Mouse (Mus musculus): ENCODE data around the gene Cul4a. TPM values are rescaled to one million over a fixed set of nuclear protein-coding genes. Genes with fewer than 3 reads are reported as not detected.

The Cul4a gene
- total RNA-seq, 2 experiments from 2014 or later = 54.2 to 54.6 TPM

- no peak for DNase-seq (ENCODE audit: low spot score in 2 of 2)
- intact Hi-C loops (cut with DNase I) = loop anchor here (5.0 kb wide), 1 partner anchor 77 kb away; the partner anchor contains the start of gene Adprhl1
Observed at GRCm38 (mm10) chr8:13174811-13175210, 69.4 kb downstream of the Cul4a start.

GRCm38 (mm10) chr8:13175650-13176049 is 70.2 kb downstream of the Cul4a start:
- intact Hi-C loops (cut with DNase I) = loop anchor here (5.0 kb wide), 1 partner anchor 77 kb away; the partner anchor contains the start of gene Adprhl1
- no peak for DNase-seq (ENCODE audit: low spot score in 2 of 2)

DNA sequence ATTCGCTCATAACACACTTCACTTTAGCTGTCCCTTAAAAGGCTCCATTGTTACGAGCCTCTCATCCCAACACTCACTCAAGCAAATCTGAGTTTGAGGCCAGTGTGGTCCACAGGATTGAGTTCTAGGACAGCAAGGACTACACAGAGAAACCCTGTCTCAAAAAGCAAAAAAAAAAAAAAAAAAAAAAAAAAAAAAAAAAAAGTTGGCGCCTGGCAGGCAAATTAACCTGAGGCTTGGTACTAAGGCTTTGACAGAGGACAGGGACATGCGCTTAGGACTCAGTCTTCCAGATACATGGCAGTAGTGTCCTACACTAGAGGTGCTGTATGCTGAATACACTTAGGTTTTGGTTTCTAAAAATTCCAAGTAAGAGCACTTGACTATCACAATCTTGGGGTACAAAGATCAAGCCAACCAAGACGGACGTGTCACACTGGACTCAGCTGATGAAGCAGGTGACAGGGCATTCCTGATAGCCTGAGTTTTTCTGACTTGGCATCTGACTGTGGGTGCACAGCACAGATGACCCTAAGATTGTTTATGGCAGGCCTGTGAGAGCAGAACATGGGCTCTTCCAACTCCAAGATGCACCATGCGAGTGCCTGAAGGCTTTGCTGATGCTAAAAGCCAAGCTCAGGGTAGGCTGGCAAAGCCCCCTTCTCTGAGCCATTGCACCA is 71.9 kb downstream of the Cul4a start:
- DNase-seq (ENCODE audit: low spot score in 2 of 2) = no peak
- intact Hi-C loops (cut with DNase I) = loop anchor here (5.0 kb wide), 1 partner anchor 75 kb away; the partner anchor contains the start of gene Adprhl1

GRCm38 (mm10) chr8:13178137-13178536 is 72.7 kb downstream of the Cul4a start:
- intact Hi-C loops (cut with DNase I) = loop anchor here (5.0 kb wide), 1 partner anchor 74 kb away; the partner anchor contains the start of gene Adprhl1

DNA sequence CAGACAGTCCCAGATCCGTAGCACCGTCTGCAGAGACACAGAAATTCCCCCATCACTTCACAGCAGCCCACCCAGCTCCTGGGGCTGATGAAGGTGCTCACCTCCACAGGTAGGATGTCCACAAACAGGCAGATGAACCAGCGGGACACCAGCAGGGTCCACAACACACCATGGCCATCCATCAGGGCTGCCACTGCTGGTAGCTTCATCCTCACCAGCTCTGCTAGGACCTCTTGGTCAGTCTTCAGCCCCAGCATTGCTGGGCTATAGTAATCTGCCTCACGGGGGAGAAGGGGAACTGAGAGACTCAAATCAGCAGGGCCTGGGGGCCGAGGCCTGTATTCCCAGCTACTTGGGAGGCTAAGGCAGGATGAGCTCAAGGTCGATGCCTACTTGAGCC is 74.1 kb downstream of the Cul4a start:
- intact Hi-C loops (cut with DNase I) = loop anchor here (5.0 kb wide), 1 partner anchor 73 kb away; the partner anchor contains the start of gene Adprhl1
- DNase-seq (ENCODE audit: low spot score in 2 of 2) = no peak

More at GRCm38 (mm10) chr8:13178137-13178536, 72.7 kb downstream of the Cul4a start:
- no peak for DNase-seq (ENCODE audit: low spot score in 2 of 2)

- intact Hi-C loops (cut with DNase I) = loop anchor here (5.0 kb wide), 1 partner anchor 72 kb away; the partner anchor contains the start of gene Adprhl1
- no peak for DNase-seq (ENCODE audit: low spot score in 2 of 2)
Observed at GRCm38 (mm10) chr8:13179948-13180347, 74.5 kb downstream of the Cul4a start.

DNA sequence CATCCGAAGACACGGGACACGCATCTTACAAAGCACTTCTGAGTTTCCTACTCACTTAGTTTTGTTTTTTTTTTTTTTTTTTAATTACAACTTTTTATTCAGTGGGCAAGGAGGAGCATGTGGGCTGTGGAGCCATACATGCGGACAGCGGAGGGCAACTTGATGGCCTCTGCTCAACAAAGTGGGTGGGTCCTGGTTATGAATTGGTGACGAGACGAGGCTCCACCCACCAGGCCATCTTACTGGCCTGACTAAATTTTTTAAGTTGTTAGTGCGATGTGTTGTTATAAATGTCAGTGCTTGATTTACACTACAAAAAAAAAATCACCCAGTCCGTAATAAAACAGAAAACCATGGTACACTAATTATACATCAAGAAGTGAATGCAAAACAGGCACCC is 75.0 kb downstream of the Cul4a start:
- DNase-seq (ENCODE audit: low spot score in 2 of 2) = no peak
- intact Hi-C loops (cut with DNase I) = no loop called here

DNA sequence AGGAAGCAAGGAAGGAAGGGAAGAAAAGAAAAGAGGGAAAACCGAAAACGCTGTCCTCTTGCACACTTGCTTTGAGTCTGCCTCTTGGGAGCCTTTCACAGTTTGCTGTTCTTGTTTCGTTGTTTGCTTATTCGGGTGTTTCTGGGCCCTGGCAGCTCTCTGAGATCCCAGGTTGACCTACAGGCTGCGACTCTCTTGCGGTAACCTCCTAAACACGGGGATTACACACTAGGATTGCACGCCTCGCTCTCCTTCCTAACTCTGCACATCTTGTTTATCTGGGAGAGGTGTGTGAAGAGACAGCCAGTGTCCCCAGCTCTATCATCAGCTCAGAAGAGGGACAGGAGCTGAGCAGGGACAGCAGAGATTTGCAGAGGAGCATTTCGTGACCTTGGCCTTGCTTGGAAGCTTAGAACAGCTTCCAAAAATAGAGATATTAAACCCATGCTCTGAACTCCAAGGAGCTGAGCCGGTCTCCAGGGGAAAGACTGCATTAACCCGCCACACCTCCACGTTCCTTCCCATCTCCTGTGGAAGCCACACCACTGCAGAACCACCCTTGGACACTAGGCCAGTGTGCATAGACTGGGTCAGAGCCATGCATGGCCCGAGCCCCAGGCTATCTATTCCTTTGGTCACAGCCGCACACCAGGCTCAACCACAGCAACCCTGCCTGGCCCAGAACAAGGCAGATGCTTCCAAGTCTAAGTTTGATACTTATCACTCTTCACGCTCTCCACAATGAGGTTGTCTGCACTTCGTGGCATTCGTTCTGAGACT is 75.7 kb downstream of the Cul4a start:
- intact Hi-C loops (cut with DNase I) = no loop called here
- no peak for DNase-seq (ENCODE audit: low spot score in 2 of 2)

GRCm38 (mm10) chr8:13181691-13181976 is 76.2 kb downstream of the Cul4a start:
- DNase-seq (ENCODE audit: low spot score in 2 of 2) = no peak
- intact Hi-C loops (cut with DNase I) = no loop called here

DNA sequence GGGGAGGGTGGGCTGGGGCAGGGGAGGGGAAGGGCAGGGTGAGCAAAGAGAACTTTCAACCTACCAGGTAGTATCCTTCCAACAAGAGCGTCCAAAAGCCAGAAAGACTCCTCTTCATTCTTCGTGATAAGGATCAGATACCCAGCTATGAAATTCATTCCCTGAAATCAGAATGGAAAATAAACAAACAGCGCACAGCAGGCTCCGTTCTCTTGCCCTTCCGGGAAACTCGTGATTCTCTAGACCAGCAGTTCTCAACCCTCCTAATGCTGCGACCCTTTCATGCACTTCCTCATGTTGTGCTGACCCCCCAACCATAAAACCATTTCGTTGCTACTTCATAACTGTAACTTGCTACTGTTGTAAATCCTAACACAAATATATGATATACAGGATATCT is 81.4 kb downstream of the Cul4a start:
- intact Hi-C loops (cut with DNase I) = no loop called here
- DNase-seq (ENCODE audit: low spot score in 2 of 2) = no peak

GRCm38 (mm10) chr8:13187229-13187628 is 81.8 kb downstream of the Cul4a start:
- DNase-seq (ENCODE audit: low spot score in 2 of 2) = no peak
- intact Hi-C loops (cut with DNase I) = no loop called here

GRCm38 (mm10) chr8:13187638-13188037 is 82.2 kb downstream of the Cul4a start:
- intact Hi-C loops (cut with DNase I) = no loop called here
- DNase-seq (ENCODE audit: low spot score in 2 of 2) = no peak

DNA sequence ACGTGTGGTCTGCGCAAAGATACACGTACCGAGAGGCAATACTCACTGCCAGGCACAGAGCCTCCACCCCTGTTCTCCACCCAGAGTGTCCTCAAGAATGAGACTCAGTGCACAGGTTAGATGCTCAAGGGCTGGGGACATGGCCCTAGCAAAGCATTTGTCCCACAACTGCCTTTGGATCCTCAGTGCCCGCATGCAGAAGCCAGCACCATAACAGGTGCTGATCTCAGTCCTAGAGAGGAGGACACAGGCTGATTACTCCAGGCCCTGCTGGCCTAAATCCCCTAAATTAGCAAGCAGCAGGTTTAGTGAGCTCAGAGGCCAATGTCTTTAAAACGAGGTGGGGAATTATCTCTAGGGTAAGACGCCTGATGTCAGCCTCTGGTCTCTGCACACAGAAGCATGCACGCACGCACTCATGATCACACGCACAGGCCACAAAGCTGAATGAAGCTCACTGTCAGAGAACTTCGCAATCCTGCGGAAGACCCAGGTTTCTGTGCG is 82.7 kb downstream of the Cul4a start:
- DNase-seq (ENCODE audit: low spot score in 2 of 2) = no peak
- intact Hi-C loops (cut with DNase I) = no loop called here

- no peak for DNase-seq (ENCODE audit: low spot score in 2 of 2)
- intact Hi-C loops (cut with DNase I) = no loop called here
Observed at GRCm38 (mm10) chr8:13188857-13189256, 83.4 kb downstream of the Cul4a start.

DNA sequence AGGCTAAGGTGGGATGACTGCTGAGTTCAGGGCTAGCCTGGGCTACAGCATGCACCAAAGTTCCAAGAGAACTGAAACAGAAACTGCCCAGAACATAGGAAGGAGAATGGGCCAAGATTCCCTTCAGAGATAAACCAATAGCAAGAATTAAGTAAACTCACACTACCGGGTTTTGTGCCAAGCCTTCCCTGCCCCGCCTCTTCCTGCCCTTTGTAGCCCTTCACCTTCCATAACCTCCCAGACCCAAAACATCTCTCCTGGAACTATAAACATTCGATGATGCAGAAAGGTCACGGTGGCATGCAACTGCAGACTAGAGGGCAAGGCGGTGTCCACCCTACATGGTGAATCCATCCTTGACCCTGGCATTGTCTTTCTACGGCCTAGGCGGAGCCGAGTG is 84.8 kb downstream of the Cul4a start:
- DNase-seq (ENCODE audit: low spot score in 2 of 2) = no peak
- intact Hi-C loops (cut with DNase I) = no loop called here

GRCm38 (mm10) chr8:13194818-13195217 is 89.4 kb downstream of the Cul4a start:
- DNase-seq (ENCODE audit: low spot score in 2 of 2) = no peak
- intact Hi-C loops (cut with DNase I) = no loop called here

GRCm38 (mm10) chr8:13197493-13197892 is 92.1 kb downstream of the Cul4a start:
- intact Hi-C loops (cut with DNase I) = no loop called here
- DNase-seq (ENCODE audit: low spot score in 2 of 2) = no peak
